Mouse (Mus musculus): ENCODE data around the gene Ptpa. TPM values are rescaled to one million over a fixed set of nuclear protein-coding genes. Genes with fewer than 3 reads are reported as not detected.

Ptpa gene
- total RNA-seq, 1 experiment from 2014 or later: 47.8 TPM

GRCm38 (mm10) chr2:30450530-30450929, 34.7 kb downstream of the Ptpa start:
- no peak for ATAC-seq (ENCODE audit: extremely low read depth, insufficient number of reproducible peaks, low FRiP score, poor library complexity, severe bottlenecking)

GRCm38 (mm10) chr2:30451525-30451924, 35.7 kb downstream of the Ptpa start:
- no peak for ATAC-seq (ENCODE audit: extremely low read depth, insufficient number of reproducible peaks, low FRiP score, poor library complexity, severe bottlenecking)

- ATAC-seq (ENCODE audit: extremely low read depth, insufficient number of reproducible peaks, low FRiP score, poor library complexity, severe bottlenecking): no peak
Observed at GRCm38 (mm10) chr2:30453570-30453969, 37.7 kb downstream of the Ptpa start.

- no peak for ATAC-seq (ENCODE audit: extremely low read depth, insufficient number of reproducible peaks, low FRiP score, poor library complexity, severe bottlenecking)
Observed at GRCm38 (mm10) chr2:30454587-30454986, 38.7 kb downstream of the Ptpa start.

GRCm38 (mm10) chr2:30456104-30456980, 40.5 kb downstream of the Ptpa start:
- ATAC-seq (ENCODE audit: extremely low read depth, insufficient number of reproducible peaks, low FRiP score, poor library complexity, severe bottlenecking): no peak

- no peak for ATAC-seq (ENCODE audit: extremely low read depth, insufficient number of reproducible peaks, low FRiP score, poor library complexity, severe bottlenecking)
Observed at GRCm38 (mm10) chr2:30458349-30458748, 42.5 kb downstream of the Ptpa start.

GRCm38 (mm10) chr2:30459241-30459640, 43.4 kb downstream of the Ptpa start:
- no peak for ATAC-seq (ENCODE audit: extremely low read depth, insufficient number of reproducible peaks, low FRiP score, poor library complexity, severe bottlenecking)

GRCm38 (mm10) chr2:30463341-30463761, 47.5 kb downstream of the Ptpa start:
- no peak for ATAC-seq (ENCODE audit: extremely low read depth, insufficient number of reproducible peaks, low FRiP score, poor library complexity, severe bottlenecking)

- peak; percentile 95 for ATAC-seq (ENCODE audit: extremely low read depth, insufficient number of reproducible peaks, low FRiP score, poor library complexity, severe bottlenecking)
Observed at GRCm38 (mm10) chr2:30463904-30464330, 48.1 kb downstream of the Ptpa start.

- ATAC-seq (ENCODE audit: extremely low read depth, insufficient number of reproducible peaks, low FRiP score, poor library complexity, severe bottlenecking): no peak
Observed at GRCm38 (mm10) chr2:30464411-30464810, 48.6 kb downstream of the Ptpa start.

- no peak for ATAC-seq (ENCODE audit: extremely low read depth, insufficient number of reproducible peaks, low FRiP score, poor library complexity, severe bottlenecking)
Observed at GRCm38 (mm10) chr2:30466787-30467186, 50.9 kb downstream of the Ptpa start.

GRCm38 (mm10) chr2:30469009-30469408, 53.2 kb downstream of the Ptpa start:
- no peak for ATAC-seq (ENCODE audit: extremely low read depth, insufficient number of reproducible peaks, low FRiP score, poor library complexity, severe bottlenecking)

- ATAC-seq (ENCODE audit: extremely low read depth, insufficient number of reproducible peaks, low FRiP score, poor library complexity, severe bottlenecking): no peak
Observed at GRCm38 (mm10) chr2:30469796-30470142, 53.9 kb downstream of the Ptpa start.

- no peak for ATAC-seq (ENCODE audit: extremely low read depth, insufficient number of reproducible peaks, low FRiP score, poor library complexity, severe bottlenecking)
Observed at GRCm38 (mm10) chr2:30470143-30470946, 54.5 kb downstream of the Ptpa start.

GRCm38 (mm10) chr2:30471051-30471450, 55.2 kb downstream of the Ptpa start:
- ATAC-seq (ENCODE audit: extremely low read depth, insufficient number of reproducible peaks, low FRiP score, poor library complexity, severe bottlenecking): no peak

GRCm38 (mm10) chr2:30471795-30472720, 56.2 kb downstream of the Ptpa start:
- ATAC-seq (ENCODE audit: extremely low read depth, insufficient number of reproducible peaks, low FRiP score, poor library complexity, severe bottlenecking): peak; percentile 60

- no peak for ATAC-seq (ENCODE audit: extremely low read depth, insufficient number of reproducible peaks, low FRiP score, poor library complexity, severe bottlenecking)
Observed at GRCm38 (mm10) chr2:30472731-30473351, 57.0 kb downstream of the Ptpa start.

- no peak for ATAC-seq (ENCODE audit: extremely low read depth, insufficient number of reproducible peaks, low FRiP score, poor library complexity, severe bottlenecking)
Observed at GRCm38 (mm10) chr2:30473431-30474031, 57.7 kb downstream of the Ptpa start.

Measured in neutrophil, adult 5-6 weeks (primary cell).